Mouse (Mus musculus) gastrocnemius, postnatal 36 days (tissue): ENCODE results near the gene Trim46. TPM values are rescaled to one million over a fixed set of nuclear protein-coding genes. Genes with fewer than 3 reads are reported as not detected.
"Not testable (repeated sequence)": the region's sequence is repeated elsewhere in the genome, so short reads cannot be mapped to it uniquely, and the experiment has no call there.

Experiments
- DNase-seq, 2 experiments: peaks; one replicate each; pipeline ENCODE4 v3.0.0; 2022
- intact Hi-C: fragments of 180-260 bp; cut with DNase I; formaldehyde crosslinking; loops from one replicate; pipeline ENCODE4 v1.15.1; 2025
- total RNA-seq, 2 experiments: library from RNA; stranded (reverse); gene quantifications; 2 replicates each; pipeline ENCODE4 v1.2.3; 2021

Gene Trim46
- total RNA-seq, 2 experiments from 2014 or later, result 0.15 to 0.17 TPM

DNA sequence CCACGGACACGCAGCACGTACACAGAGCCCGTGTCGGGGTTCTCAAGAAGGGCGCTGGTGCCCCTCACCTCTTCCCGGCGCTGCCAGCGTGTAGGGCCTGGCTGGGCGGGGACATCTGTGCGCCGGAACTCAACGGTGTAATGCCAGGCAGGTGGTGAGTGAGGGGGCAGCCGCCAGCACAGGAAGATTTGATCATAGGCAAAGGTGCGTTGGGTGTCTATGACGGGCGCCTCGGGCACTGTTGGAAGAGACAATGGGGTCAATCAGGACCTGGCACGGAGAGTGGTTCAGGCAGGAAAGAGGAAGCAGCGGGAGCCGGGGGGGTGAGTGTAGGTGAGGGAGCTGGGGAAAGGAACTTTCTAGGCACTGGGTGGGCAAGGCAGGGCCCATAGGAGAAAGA is 8.4 kb downstream of the Trim46 start:
- intact Hi-C loops, result no loop called here
- DNase-seq, result no peak

DNA sequence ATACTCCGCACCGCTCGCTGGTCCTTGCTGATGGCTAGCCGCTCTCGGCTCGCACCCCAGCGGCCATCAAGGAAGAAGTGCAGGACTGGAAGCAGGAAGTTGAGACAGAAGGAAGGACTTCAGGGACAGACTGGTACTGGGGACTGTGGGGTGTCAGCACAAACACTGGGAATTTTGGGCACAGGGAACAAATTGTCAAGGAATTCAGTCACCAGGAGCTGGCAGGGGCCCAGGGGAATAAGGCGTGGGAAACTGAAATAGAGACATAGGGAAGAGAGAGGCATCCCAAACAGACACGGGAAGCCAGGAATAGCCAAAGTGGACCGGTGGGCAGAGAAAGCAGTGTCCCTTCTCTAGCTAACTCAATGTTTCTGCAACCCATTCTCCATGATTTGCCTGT is 9.6 kb downstream of the Trim46 start:
- intact Hi-C loops, result no loop called here
- DNase-seq, result no peak

DNA sequence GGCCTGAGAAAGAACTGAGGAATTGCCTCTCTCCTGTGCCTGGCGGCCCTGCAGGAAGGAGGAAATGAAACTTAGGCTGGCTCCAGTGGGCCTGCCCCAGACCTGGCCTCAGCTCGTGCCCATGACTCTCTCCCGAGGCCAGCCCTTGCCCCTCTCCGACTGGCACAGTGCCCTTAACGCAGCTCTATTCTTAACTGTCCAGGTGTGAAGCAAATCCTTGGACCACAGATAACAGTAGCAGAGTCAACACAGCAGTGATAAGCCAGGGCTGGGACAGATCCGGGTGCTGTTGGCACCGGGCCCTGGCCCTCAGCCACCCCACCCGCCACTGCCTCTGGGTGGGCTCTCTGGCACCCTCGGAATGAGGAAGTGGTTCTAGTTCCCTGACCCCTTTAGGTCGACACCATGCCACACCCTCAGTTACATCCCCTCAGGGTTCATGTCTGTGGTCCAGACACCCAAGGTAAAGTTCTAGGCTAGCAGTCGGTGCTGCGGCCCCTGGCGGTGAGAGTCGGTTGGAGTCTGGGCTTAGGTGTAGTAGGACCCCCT is 12.5 kb downstream of the Trim46 start:
- DNase-seq, result no peak
- intact Hi-C loops, result no loop called here

DNA sequence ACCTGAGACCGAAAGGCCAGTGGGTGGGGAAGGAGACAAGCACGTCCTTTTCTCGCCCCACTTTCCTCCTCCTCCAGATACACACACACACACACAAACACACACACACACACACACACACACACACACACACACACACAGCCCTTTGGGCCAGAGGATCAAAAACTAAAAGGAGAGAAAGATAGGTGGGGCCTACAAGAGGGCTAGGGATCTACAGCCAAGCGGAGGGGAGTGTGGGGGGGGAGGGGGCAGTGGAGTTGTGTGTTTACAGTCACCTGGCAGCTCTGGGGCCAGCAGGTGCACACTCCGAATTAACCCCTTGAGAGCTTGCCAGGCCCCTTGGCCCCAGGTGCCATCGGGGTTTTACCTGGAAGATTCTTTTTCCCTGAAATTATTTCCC is 13.5 kb downstream of the Trim46 start:
- no peak for DNase-seq
- intact Hi-C loops, result no loop called here

DNA sequence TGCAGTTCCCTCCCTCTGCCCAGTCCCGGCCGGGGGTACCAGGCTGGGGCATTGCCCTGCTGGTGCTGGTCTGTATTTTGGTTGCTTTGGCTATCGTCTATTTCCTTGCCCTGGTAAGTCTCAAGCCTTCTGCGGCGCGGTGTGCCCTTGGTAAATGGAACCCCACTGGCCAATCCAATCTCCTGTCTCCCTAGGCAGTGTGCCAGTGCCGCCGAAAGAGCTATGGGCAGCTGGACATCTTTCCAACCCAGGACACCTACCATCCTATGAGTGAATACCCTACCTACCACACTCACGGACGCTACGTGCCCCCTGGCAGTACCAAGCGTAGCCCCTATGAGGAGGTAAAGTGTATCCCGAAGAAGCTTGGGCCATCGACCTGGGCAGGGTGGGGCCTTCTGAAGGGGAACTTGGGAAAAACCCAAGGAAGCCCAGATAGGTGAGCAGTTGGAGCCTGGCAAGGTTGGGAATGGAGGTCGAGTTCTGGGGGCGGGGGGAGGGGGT is 14.3 kb downstream of the Trim46 start:
- intact Hi-C loops, result no loop called here
- DNase-seq, result no peak

DNA sequence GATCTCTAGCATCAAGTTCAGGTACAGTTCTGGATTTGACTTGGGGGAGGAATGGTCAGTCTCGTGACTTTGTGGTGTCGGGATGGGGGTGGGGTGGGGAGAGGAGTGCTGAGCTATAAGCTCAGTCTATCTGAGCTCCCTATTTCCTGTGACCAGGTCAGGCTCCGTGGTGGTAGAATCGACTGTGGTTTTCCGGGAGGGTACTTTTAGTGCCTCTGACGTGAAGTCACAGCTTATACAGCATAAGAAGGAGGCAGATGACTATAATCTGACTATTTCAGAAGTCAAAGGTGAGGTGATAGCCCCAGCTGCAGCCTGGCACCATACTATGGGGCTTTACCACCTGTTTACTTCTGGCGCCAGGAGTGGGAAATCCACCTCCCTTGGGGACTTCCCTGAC is 14.8 kb downstream of the Trim46 start:
- DNase-seq, result no peak
- intact Hi-C loops, result no loop called here

DNA sequence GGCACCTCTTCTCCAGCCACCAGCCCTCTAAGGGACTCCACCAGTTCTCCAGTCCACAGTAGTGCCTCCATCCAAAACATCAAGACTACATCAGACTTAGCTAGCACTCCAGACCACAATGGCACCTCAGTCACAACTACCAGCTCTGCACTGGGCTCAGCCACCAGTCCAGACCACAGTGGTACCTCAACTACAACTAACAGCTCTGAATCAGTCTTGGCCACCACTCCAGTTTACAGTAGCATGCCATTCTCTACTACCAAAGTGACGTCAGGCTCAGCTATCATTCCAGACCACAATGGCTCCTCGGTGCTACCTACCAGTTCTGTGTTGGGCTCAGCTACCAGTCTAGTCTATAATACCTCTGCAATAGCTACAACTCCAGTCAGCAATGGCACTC is 15.5 kb downstream of the Trim46 start:
- intact Hi-C loops, result no loop called here
- DNase-seq, result no peak

DNA sequence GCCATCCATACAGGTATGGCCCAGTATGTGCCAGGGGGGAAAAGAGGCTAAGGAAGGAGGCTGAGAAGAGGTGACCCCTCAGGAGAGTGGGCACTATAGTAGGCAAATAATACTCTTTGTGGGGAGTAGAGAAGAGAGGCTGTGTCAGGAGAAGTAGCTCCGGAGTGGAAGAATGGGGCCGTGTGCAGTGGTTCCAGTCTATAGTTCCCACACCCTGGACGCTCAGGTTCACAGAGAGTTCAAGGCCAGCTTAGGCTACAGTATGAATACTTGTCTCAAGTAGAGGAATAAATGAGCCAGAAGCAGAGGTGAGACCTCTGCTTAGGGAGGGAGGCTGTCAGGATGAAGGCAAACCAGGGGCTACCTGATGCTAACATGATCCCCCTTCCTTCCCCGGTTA is 16.8 kb downstream of the Trim46 start:
- DNase-seq, result no peak
- intact Hi-C loops, result no loop called here

DNA sequence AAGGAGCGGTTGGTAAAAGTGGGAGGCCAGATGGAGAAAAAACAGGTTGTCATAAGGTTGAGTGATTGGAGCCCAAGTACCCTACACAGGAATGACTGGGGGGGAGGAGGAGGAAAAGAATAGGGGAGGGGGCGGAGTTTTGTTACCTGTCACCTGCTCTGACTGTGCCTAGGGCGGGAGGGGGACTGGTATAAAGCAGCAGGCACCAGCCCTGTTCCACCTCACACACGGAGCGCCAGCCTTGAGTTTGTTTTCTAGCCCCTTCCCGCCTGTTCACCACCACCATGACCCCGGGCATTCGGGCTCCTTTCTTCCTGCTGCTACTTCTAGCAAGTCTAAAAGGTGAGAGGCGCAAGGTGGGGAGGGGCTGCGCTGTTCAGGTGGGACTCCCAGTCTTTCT is 17.3 kb downstream of the Trim46 start, which contains the start of gene Muc1:
Gene Muc1 (plus strand): TSS at position 222 of the 400 bp plus-strand sequence.
- DNase-seq, result no peak
- intact Hi-C loops, result no loop called here

DNA sequence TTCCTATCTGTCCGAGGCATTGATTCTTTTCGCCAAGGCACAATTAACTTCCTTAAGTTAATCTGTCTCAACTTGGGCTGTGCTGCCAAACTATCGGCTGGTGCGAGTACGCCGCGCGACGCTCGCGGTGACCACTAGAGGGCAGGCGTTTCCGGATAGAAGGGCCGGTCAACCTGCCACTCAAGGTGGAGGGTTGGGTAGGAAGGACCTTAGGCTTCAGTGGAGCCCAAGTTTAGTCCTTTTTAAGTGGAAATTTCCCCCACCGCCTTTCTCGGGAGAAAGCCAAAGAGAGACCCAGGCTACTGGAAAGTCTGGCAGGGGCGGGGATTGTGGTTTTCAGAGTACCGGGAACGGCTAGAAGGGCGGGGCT is 17.9 kb downstream of the Trim46 start:
- peak; percentile 82 for DNase-seq
- intact Hi-C loops, result no loop called here

DNA sequence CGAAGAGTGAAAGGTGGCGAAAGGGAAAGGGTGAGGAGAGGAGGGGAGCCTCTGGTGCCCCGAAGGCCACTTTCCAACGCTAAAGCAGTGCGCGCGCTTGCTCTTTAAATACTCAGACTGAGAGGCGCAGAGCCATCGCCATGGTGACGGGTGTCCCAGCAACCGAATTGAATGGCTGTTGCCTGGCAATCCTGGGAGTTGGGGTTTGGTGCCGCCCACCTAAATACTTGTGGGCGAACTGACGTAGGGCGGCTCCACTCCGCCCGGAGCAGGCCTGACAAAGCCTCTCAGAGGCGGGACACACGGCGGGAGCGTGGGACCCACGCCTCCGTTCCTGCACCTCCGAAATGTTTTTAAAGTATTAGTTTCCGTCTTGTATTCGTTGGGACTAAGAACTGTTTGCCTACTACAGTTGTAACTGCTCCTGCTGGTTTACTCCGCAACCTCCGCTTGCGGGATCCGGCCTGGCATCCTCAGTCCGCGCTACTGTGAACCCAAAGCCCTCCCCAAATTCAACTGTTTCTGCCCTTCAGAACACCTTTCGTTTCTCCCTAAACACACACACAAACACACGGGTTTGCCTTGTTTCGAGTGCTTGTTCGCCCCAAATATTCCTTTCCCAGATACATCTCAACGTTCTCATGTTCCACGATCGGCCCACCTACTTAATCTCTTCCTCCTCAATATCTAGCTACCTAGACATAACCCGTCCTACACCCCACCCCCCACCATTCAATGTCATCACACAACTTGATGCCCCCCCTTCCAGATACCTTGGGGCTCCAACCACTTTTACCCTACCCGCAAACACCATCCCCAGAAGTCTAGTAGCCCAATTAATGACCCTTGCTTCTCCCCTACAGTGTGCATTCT is 18.6 kb downstream of the Trim46 start:
- DNase-seq, result peak; percentile 48 to 51
- intact Hi-C loops, result no loop called here

DNA sequence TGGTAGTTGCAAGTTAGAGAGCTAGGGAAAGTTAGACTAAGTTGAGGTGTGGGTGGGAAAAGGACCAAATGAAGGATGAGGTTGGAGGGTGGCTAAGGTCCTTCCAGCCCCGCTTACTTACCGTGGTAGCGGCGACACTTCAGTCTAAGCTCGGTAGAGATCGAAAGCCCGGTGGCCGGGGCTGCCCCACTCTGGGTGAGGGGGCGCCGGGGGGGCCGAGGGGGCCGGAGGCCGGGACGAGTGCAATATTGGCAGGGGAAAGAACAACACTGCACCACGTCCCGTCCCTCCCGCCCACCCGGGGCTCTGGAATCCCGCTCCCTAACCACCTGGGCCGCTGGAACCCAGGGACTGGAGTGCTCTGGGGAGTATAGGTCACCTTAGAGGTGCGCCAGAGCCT is 19.2 kb downstream of the Trim46 start, which contains the start of gene Mtx1:
Gene Mtx1 (minus strand): TSS at position 189 of the 400 bp plus-strand sequence.
- DNase-seq, result no peak
- intact Hi-C loops, result no loop called here

DNA sequence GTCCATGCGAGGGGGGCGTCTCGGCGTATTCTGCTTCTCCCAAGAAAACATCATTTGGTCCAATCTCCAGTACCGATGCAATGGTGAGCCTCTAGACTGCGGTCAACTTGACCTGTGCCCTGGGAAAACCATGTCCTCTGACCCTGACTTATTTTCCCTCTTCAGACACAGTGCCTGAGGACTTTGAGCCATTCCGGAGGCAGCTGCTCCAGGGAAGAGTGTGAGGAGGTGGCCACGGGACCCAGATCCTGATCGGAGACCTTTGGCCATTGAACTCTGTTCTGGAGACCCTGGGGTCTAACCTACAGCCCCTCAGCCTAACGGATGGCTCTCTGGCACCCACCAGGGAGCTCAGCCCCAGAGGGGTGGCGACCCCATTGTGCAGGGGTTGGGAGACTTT is 19.7 kb downstream of the Trim46 start:
- intact Hi-C loops, result no loop called here
- no peak for DNase-seq

DNA sequence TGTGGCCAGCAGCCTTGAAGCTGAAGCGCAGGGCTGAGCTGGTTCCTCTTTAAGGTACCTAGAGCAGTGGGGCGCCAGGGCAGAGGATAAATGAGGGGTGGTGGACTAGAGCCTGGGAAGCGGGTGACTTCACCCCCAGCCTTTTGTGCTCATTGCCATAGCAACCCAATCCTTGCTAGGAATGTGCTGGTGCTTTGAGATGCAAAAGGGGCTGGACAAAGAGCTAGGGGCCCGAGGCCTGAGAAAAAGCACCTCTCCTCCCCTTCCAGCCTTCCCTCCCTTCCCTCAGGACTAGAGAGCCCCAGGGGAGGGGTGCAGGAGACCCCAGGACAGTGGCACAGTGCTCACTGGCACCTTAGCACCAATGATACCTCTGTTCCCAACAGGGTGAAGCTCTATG is 20.2 kb downstream of the Trim46 start:
- intact Hi-C loops, result no loop called here
- no peak for DNase-seq

DNA sequence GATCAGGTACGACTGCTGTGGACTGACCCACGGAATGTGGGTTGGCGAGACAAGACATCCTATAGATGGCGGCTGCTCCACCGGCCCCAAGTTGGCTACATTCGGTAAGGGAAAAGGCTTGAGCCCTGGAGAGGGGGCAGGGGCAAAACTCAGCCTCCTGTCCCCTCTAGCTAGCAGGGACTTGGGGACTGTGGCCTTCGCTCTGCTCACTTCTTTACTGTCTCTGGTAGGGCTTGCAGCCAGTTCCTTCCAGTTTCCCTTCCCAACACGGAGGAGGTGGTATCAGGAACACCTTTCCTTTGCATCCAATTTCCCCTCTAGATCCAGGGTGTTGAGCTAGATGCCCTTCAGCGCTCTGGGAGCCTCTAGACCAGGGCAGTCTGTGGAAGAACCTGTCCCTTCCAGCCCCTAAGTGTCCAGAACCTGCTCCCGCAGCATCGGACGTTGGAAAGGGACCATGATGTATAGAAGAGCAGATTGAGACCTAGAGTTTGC is 20.7 kb downstream of the Trim46 start:
- DNase-seq, result no peak
- intact Hi-C loops, result no loop called here

DNA sequence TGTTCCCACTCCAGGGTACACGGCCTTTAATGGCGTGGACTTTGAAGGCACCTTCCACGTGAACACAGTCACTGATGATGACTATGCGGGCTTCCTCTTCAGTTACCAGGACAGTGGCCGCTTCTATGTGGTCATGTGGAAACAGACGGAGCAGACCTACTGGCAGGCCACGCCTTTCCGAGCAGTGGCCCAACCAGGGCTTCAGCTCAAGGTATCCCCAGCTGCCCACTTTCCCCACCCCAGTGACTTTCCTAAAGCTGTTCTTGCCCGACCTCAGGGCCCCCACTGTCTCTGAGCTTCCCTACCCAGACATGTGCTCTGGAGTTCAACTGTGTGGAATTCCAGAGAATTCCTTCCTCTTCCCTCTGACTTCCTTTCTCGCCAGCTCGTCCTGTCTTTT is 21.3 kb downstream of the Trim46 start:
- no peak for DNase-seq
- intact Hi-C loops, result no loop called here

DNA sequence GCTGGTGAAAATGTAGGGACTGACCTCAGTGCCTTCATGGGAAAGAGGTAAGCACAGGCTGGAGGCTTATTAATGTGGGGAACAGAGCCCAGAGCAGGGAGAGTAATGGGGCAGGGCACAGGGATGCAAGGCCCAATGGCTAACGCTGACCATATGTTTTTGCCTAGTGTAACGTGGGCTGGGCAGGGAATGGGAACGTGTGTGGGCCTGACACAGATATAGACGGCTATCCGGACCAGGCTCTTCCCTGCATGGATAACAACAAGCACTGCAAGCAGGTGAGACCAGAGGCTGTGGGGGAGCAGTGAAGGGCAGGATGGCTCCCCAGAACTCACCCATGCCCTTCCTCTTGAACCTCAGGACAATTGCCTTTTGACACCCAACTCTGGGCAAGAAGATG is 24.9 kb downstream of the Trim46 start:
- DNase-seq, result no peak
- intact Hi-C loops, result no loop called here

DNA sequence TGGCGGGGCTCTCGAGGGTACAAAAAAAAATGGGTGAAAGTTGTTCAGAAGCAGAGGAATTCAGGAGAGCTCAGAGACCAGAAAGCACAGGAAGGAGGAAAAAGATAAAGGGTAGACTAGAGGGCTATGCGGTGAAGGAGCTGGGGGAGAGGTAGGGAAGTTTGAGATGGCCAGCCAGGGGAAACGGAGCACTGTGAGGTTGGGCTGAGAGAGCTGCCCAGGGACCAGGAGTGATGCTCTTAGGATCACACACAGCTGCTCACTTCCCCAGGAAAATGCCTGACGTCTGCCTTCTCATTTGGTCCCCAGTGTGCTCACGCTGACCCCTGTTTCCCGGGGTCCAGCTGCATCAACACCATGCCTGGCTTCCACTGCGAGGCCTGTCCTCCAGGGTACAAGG is 26.6 kb downstream of the Trim46 start:
- no peak for DNase-seq
- intact Hi-C loops, result no loop called here

DNA sequence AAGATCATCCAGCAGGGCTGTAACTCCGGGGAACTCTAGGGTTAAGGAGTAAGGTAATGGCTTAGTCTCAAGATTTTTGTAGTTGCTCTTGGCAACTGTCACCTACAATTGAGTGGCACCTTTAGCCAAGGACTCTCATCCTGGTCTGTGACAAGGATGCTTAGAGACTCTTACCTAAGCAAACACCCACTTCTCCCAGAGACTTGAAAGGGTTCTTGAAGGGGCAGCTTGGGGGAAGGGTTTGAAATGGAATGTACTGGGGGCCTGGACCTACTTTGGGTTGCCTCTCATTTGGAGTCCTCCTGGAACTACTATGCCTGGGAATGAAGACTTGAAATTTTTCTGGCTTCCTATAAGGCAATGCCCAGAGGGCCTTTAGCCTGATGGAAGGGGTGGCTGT is 27.8 kb downstream of the Trim46 start:
- DNase-seq, result no peak
- intact Hi-C loops, result no loop called here

DNA sequence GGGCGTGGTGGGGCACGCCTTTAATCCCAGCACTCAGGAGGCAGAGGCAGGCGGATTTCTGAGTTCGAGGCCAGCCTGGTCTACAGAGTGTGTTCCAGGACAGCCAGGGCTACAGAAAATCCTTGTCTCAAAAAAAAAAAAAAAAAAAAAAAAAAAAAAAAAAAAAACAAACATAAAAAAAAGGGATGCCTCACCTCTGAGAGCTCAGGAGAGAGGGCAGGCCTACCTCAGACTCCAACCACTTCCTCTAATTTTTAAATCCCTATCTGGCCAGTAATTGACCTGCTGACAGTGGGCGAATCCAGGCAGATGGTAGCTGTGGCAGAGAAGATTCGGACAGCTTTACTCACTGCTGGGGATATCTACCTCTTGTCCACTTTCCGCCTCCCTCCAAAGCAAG is 29.7 kb downstream of the Trim46 start:
- intact Hi-C loops, result loop anchor here (2.0 kb wide), 1 partner anchor 126 kb away; no protein-coding TSS in a partner anchor

DNA sequence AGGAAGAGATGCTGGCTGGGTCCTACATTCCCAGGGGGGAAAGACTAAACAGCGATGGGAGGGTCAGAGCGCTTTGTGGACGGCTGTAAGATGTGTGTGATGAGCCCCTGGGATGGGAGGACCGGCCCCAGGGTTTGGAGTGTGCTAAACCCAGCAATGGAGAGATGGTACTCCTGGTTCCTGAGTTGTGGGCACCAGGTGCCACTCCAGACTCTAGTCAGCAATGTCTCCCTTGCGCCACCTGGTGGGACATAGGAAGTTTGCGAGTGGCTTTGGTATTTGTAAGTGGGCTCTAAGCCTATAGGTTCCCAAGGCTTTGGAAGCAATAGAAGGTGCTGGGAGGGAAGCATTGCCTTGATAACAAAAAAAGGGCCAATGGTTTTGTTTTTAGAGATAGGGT is 30.3 kb downstream of the Trim46 start:
- intact Hi-C loops, result loop anchor here (2.0 kb wide), 2 partner anchors 17 to 125 kb away; no protein-coding TSS in a partner anchor
- peak; percentile 71 to 75 for DNase-seq

More for the DNA sequence above, 29.7 kb downstream of the Trim46 start:
- not testable (repeated sequence) for DNase-seq
